Mouse (Mus musculus): ENCODE data around the gene Fibin. TPM values are rescaled to one million over a fixed set of nuclear protein-coding genes. Genes with fewer than 3 reads are reported as not detected.

Gene Fibin
- polyA plus RNA-seq, 1 experiment from 2014 or later = 3.9 TPM

GRCm38 (mm10) chr2:110313305-110313824, 49.6 kb downstream of the Fibin start:
- Histone ChIP-seq H3K27me3 (replicated peaks) (no peaks in the 10 kb centered on the region), H3K9ac (no peak overlapping the region), H3K4me3 (no peak overlapping the region), H3K36me3 (no peaks in the 10 kb centered on the region), H3K9me3 (replicated peaks) (no peaks in the 10 kb centered on the region), H3K4me1 (replicated peaks) (no peaks in the 10 kb centered on the region), H3K4me2 (no peak overlapping the region), H3K27ac (ENCODE audit: poor library complexity, severe bottlenecking) (no peak overlapping the region)
- no peak for ATAC-seq (ENCODE audit: insufficient number of reproducible peaks, low FRiP score)
- 57% methylated on average over 2 of the region's 2 CpGs for WGBS

Other genes starting within 250 kb of the Fibin start
- 0.04 TPM in 1 of 2 replicates, not detected in the other for gene Bbox1, start 48.6 kb downstream of the Fibin start, polyA plus RNA-seq (2016; fragmentation: Nextera tagmentation; extraction: Ambion mirVana)
- not detected in 2 replicates for gene Slc5a12, start 234.1 kb upstream of the Fibin start, polyA plus RNA-seq (2016; fragmentation: Nextera tagmentation; extraction: Ambion mirVana)